Mouse (Mus musculus) midbrain, embryonic 16.5 days (tissue): ENCODE measurements around the gene 1810013L24Rik. TPM values are rescaled to one million over a fixed set of nuclear protein-coding genes. Genes with fewer than 3 reads are reported as not detected.

Source experiments
- ATAC-seq: fragments of 200-750 bp; cut with Nextera tagmentation; 2 replicates; pipeline ENCODE4 v1.8.0; 2017; ENCODE audit warnings: moderate TSS enrichment
- H3K27ac ChIP-seq: fragments of 300-500 bp; sonication (generic); 2 replicates; pipeline ENCODE4 v1.5.1; 2014; ENCODE audit warnings: mild to moderate bottlenecking, low read length, mixed read lengths
- H3K27me3 ChIP-seq: fragments of 300-500 bp; sonication (generic); 2 replicates; pipeline ENCODE4 v1.6.1; 2014; ENCODE audit warnings: low read depth, low read length, mixed read lengths; ENCODE audit not compliant: control insufficient read depth, insufficient read depth
- H3K36me3 ChIP-seq: fragments of 300-500 bp; sonication (generic); 2 replicates; pipeline ENCODE4 v1.6.1; 2014; ENCODE audit warnings: mild to moderate bottlenecking, low read length, moderate library complexity, mixed read lengths; ENCODE audit not compliant: control insufficient read depth, insufficient read depth
- H3K4me1 ChIP-seq: fragments of 300-500 bp; sonication (generic); 2 replicates; pipeline ENCODE4 v1.6.1; 2014; ENCODE audit warnings: mild to moderate bottlenecking, low read length, mixed read lengths; ENCODE audit not compliant: control insufficient read depth, insufficient read depth
- H3K4me2 ChIP-seq: fragments of 300-500 bp; sonication (generic); 2 replicates; pipeline ENCODE4 v1.6.1; 2014; ENCODE audit warnings: mild to moderate bottlenecking, low read length, mixed read lengths
- H3K4me3 ChIP-seq: fragments of 300-500 bp; sonication (generic); 2 replicates; pipeline ENCODE4 v1.5.1; 2014; ENCODE audit warnings: low read depth, mild to moderate bottlenecking, low read length, moderate library complexity, mixed read lengths
- H3K9ac ChIP-seq: fragments of 300-500 bp; sonication (generic); 2 replicates; pipeline ENCODE4 v1.6.1; 2014; ENCODE audit warnings: low read depth, low read length, mixed read lengths
- H3K9me3 ChIP-seq: fragments of 300-500 bp; sonication (generic); replicated peaks from 2 replicates; pipeline ENCODE4 v1.6.1; 2014; ENCODE audit warnings: mild to moderate bottlenecking, low read length, mixed read lengths; ENCODE audit not compliant: control insufficient read depth, poor library complexity, severe bottlenecking
- WGBS: fragments of 180-500 bp; shearing (Covaris S2); extraction: QIAGEN DNeasy Blood & Tissue Kit; methylation state at CpG from one replicate; pipeline ENCODE4 v1.1.7; 2014; 5-methylcytosine and 5-hydroxymethylcytosine counted together
- polyA plus RNA-seq: library from polyadenylated mRNA; unstranded; fragments of >200 nt; fragmentation: Nextera tagmentation; extraction: Ambion mirVana; gene quantifications from 2 replicates; pipeline ENCODE4 v1.2.1, GENCODE M21; 2015

1810013L24Rik gene
- polyA plus RNA-seq, 1 experiment from 2014 or later, result 26.0 TPM

DNA sequence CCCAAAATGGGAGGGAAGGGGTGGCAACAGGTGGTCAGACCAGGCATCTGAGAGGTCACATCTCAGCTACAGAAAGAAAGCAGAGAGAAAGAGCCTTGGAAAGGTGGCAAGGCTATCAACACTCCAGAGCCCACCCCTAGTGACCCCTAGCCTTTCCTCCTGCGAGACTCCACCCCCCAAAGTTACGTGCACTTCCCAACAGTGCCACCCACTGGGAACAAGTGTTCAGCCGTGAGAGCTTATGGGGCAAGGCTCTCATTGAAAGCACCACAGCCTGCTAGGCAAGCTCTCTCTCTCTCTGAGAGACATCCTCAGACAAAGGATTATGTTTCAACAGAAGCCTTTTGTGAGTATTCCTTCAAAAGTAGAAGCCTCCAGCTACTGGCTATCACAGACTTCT is 34.9 kb upstream of the 1810013L24Rik start:
- Histone ChIP-seq H3K9ac (no peak overlapping the region), H3K4me2 (no peak overlapping the region), H3K4me3 (no peak overlapping the region), H3K36me3 (no peaks in the 10 kb centered on the region), H3K27ac (no peak overlapping the region), H3K4me1 (no peaks in the 10 kb centered on the region), H3K9me3 (no peaks in the 10 kb centered on the region), H3K27me3 (no peaks in the 10 kb centered on the region)
- ATAC-seq, result no peak
- WGBS, result 13% methylated on average over 3 of the region's 3 CpGs

- no peaks in the 10 kb centered on the region for H3K36me3 ChIP-seq
- no peak for ATAC-seq
- 84% methylated on average over 2 of the region's 2 CpGs for WGBS
Observed at GRCm38 (mm10) chr16:8795906-8796305, 34.0 kb upstream of the 1810013L24Rik start.

DNA sequence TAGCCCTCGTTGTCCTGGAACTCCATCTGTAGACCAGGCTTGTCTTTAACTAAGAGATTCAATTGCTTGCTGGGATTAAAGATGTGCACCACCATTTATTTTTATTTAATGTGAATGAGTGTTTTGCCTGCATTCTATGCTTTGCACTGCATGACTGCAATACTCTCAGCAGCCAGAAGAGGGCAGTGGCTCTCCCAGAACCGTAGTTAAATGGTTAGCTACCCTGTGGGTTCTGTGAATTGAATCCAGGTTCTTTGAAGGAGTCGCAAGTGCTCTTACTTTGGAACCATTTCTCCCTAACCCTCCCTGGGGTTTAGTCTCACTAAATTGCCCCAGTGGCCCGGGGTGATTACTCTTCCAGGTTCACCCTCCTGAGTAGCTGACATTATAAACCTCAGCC is 23.2 kb upstream of the 1810013L24Rik start:
- Histone ChIP-seq H3K36me3 (no peaks in the 10 kb centered on the region), H3K27ac (no peak overlapping the region), H3K9ac (no peak overlapping the region), H3K4me2 (no peak overlapping the region), H3K27me3 (no peaks in the 10 kb centered on the region), H3K4me3 (no peak overlapping the region), H3K9me3 (no peaks in the 10 kb centered on the region), H3K4me1 (no peaks in the 10 kb centered on the region)
- no peak for ATAC-seq
- 30% methylated on average over 4 of the region's 4 CpGs for WGBS

More at GRCm38 (mm10) chr16:8795906-8796305, 34.0 kb upstream of the 1810013L24Rik start:
- Histone ChIP-seq H3K4me1 (no peaks in the 10 kb centered on the region), H3K27me3 (no peaks in the 10 kb centered on the region), H3K4me2 (no peak overlapping the region), H3K27ac (no peak overlapping the region), H3K4me3 (no peak overlapping the region), H3K9me3 (no peaks in the 10 kb centered on the region), H3K9ac (no peak overlapping the region)

DNA sequence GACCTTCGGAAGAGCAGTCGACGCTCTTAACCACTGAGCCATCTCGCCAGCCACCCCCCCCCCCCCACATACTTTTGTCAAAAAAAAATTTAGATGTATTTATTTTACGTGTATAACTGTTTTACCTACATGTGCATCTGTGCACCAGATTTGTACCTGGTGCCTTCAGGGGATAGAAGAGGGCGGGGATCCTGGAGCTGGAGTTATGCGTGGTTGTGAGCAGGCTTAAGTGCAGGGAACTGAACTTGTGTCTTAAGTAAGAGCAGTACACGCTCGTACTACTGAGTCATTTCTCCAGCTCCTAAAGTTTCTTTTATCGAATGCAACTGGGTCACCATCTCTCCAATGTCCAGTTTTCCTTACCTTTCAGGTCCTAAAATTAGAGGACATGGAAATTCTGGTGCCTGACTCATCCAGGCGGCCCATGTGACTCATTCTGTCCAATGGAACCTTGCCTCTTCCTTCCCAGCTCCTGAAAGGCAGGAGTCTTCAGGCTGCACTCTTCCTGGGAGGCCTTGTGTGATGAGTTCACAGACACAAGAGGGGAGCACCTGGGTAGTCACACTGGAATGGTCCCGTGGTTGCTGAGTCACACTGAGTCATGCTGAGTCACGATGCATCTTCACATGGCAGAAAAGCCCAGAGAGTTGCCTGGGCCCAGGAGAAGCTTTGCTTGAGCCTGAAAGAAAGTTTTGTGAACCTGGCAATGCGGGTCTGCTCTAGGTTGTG is 19.3 kb upstream of the 1810013L24Rik start:
- 92% methylated on average over 14 of the region's 14 CpGs for WGBS

GRCm38 (mm10) chr16:8817872-8818271 is 12.0 kb upstream of the 1810013L24Rik start:
- Histone ChIP-seq H3K4me2 (no peak overlapping the region), H3K27ac (no peak overlapping the region), H3K4me3 (no peak overlapping the region), H3K9ac (no peak overlapping the region), H3K9me3 (no peaks in the 10 kb centered on the region), H3K27me3 (no peaks in the 10 kb centered on the region), H3K4me1 (no peaks in the 10 kb centered on the region), H3K36me3 (no peaks in the 10 kb centered on the region)
- WGBS, result 81% methylated on average over 4 of the region's 4 CpGs
- ATAC-seq, result no peak

More for the DNA sequence above, 19.3 kb upstream of the 1810013L24Rik start:
- H3K4me3 ChIP-seq, result no peak overlapping the region
- H3K27ac ChIP-seq, result no peak overlapping the region
- ATAC-seq, result no peak
- H3K27me3 ChIP-seq, result no peaks in the 10 kb centered on the region
- no peaks in the 10 kb centered on the region for H3K9me3 ChIP-seq
- H3K4me2 ChIP-seq, result no peak overlapping the region
- H3K4me1 ChIP-seq, result no peaks in the 10 kb centered on the region
- no peaks in the 10 kb centered on the region for H3K36me3 ChIP-seq
- H3K9ac ChIP-seq, result no peak overlapping the region

DNA sequence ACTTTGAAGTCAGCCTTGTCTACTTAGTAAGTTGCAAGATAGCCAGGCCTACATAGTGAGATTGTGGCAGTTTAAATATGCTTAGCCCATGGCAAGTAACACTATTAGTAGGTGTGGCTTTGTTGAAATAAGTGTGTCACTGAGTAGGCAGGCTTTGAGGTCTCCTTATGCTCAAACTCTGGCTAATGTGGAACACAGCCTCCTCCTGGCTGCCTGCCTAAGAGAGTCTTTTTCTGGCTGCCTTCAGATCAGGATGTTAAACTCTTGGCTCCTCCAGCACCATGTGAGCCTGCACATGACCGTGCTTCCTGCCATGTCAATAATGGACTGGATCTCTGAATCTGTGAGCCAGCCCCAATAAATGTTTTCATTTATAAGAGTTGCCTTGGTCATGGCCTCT is 8.5 kb upstream of the 1810013L24Rik start:
- Histone ChIP-seq H3K9me3 (no peaks in the 10 kb centered on the region), H3K4me3 (no peak overlapping the region), H3K27ac (no peak overlapping the region), H3K9ac (no peak overlapping the region), H3K27me3 (no peaks in the 10 kb centered on the region), H3K36me3 (no peaks in the 10 kb centered on the region), H3K4me1 (no peaks in the 10 kb centered on the region), H3K4me2 (no peak overlapping the region)
- ATAC-seq, result no peak
- 84% methylated on average over 1 of the region's 1 CpGs for WGBS

- H3K27me3 ChIP-seq, result no peaks in the 10 kb centered on the region
- ATAC-seq, result no peak
- WGBS, result 81% methylated on average over 4 of the region's 4 CpGs
- no peak overlapping the region for H3K27ac ChIP-seq
- no peaks in the 10 kb centered on the region for H3K9me3 ChIP-seq
- no peaks in the 10 kb centered on the region for H3K4me1 ChIP-seq
- no peak overlapping the region for H3K4me2 ChIP-seq
- no peak overlapping the region for H3K4me3 ChIP-seq
- H3K36me3 ChIP-seq, result no peaks in the 10 kb centered on the region
- H3K9ac ChIP-seq, result no peak overlapping the region
Observed at GRCm38 (mm10) chr16:8822586-8822985, 7.3 kb upstream of the 1810013L24Rik start.

DNA sequence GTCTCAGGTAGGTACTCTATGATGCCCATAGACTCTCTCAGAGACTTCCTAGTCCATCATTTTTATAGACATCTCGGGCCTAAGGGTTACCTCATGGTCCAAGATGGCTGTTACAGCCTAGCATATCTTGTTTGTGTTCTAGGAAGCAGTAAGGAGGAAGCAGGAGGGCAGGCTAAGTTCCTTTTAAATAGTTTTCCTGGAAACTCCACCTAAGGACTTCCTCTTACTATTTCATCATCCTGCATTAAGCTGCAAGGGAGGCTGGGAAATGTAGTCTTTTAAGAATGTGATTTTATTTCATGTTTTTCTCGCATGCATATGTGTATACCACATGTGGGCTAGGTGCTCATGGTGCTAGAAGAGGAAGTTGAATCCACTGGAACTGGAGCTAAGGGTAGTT is 6.2 kb upstream of the 1810013L24Rik start:
- Histone ChIP-seq H3K4me1 (no peaks in the 10 kb centered on the region), H3K36me3 (no peaks in the 10 kb centered on the region), H3K9ac (no peak overlapping the region), H3K9me3 (no peaks in the 10 kb centered on the region), H3K27me3 (no peaks in the 10 kb centered on the region), H3K4me2 (no peak overlapping the region), H3K27ac (no peak overlapping the region), H3K4me3 (no peak overlapping the region)
- ATAC-seq, result no peak
- 71% methylated on average over 2 of the region's 2 CpGs for WGBS

GRCm38 (mm10) chr16:8827366-8827765 is 2.5 kb upstream of the 1810013L24Rik start:
- no peak overlapping the region for H3K27ac ChIP-seq
- no peak for ATAC-seq
- H3K9ac ChIP-seq, result no peak overlapping the region
- peaks cover 11% of the 10 kb centered on the region for H3K4me1 ChIP-seq
- no peaks in the 10 kb centered on the region for H3K9me3 ChIP-seq
- 86% methylated on average over 7 of the region's 7 CpGs for WGBS
- no peak overlapping the region for H3K4me2 ChIP-seq
- H3K36me3 ChIP-seq, result no peaks in the 10 kb centered on the region
- H3K27me3 ChIP-seq, result no peaks in the 10 kb centered on the region
- H3K4me3 ChIP-seq, result no peak overlapping the region
